ENCODE assay signal across 30 mouse cellular contexts in the genomic region with DNA sequence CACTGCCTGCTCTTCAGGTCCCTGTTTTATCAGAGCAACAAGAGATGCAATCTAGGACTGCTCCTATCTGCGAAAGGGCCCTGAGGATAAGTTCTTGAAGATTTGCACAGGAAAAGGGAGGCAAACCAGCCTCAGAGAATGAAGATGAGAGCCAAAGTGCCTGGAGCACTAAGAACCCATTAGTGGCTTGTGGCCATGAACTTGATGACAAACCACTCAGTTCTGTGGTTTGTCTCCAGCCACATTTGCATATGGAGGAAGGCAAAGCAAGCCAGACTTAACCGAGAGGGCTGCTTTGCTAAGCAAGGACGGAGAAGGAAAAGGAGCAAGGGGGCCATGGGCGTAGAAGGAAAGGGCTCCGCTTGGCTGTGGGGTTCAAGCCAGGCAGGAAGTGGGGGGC. TPM values are rescaled to one million over a fixed set of nuclear protein-coding genes. Genes with fewer than 3 reads are reported as not detected.
A peak's percentile ranks its signal among the peaks of the same experiment; 100 is the strongest.
DNase-seq lines count a peak whose midpoint lies in the region; ATAC-seq lines count a peak whose summit lies in the region.
"Had no signal": no experiment of that assay in that cellular context is flagged by ENCODE, and none has a peak within 500 bp of the region (broad histone marks: within the 10 kb centered on the region; RNA-seq: fewer than 3 reads in every experiment).

No protein-coding gene starts in this region.

- no peak overlapping the region for H3K4me2 ChIP-seq in forebrain, embryonic 14.5 days (ENCODE audit: low read length)
- H3K4me2 ChIP-seq: embryonic facial prominence, embryonic 12.5 days; forebrain, embryonic 13.5 days; heart, embryonic 12.5 days; heart, embryonic 15.5 days; hindbrain, embryonic 12.5 days; intestine, embryonic 15.5 days had no signal

- no peaks in the 10 kb centered on the region for H3K36me3 ChIP-seq in forebrain, embryonic 10.5 days (replicated peaks)
- no peaks in the 10 kb centered on the region for H3K36me3 ChIP-seq in forebrain, embryonic 14.5 days (ENCODE audit: control insufficient read depth, insufficient read depth, low read length)
- H3K36me3 ChIP-seq: embryonic facial prominence, embryonic 12.5 days; G1E; heart, embryonic 12.5 days; heart, embryonic 15.5 days; hindbrain, embryonic 12.5 days; intestine, embryonic 15.5 days had no signal

- DNase-seq in forebrain, embryonic 10.5 days (ENCODE audit: extremely low spot score, low spot score) = no peak
- no peak for DNase-seq in forebrain, embryonic 14.5 days (ENCODE audit: low spot score)
- DNase-seq in 416B (ENCODE audit: low read depth) (peak; percentile 48), ZHBTc4 (ENCODE audit: low read depth, low spot score) (peak; percentile 30)
- no peak for DNase-seq in heart, postnatal 14 days
- no peak for DNase-seq in gastrocnemius, adult 18-20 months (ENCODE audit: low spot score)
- DNase-seq: adrenal gland, adult 8-10 months; adrenal gland, postnatal 25 days; cerebellum, adult 11-12 months; cerebellum, adult 8-10 months; cerebellum, postnatal 10 days; cerebellum, postnatal 36 days; forebrain, postnatal 0 days; gastrocnemius, postnatal 25 days; heart, adult 18-20 months; heart, postnatal 10 days; heart, postnatal 4 days; kidney, adult 11 months; kidney, adult 8-10 months had no signal

- H3K27me3 ChIP-seq in forebrain, embryonic 10.5 days (ENCODE audit: poor library complexity, severe bottlenecking) = peaks cover 35% of the 10 kb centered on the region
- H3K27me3 ChIP-seq in forebrain, embryonic 14.5 days (replicated peaks; ENCODE audit: control insufficient read depth, insufficient read depth, low read length) = no peaks in the 10 kb centered on the region
- H3K27me3 ChIP-seq: embryonic facial prominence, embryonic 12.5 days; forebrain, embryonic 13.5 days; intestine, embryonic 15.5 days had no signal

- no peak overlapping the region for H3K9ac ChIP-seq in forebrain, embryonic 14.5 days (ENCODE audit: low read length)
- H3K9ac ChIP-seq: embryonic facial prominence, embryonic 12.5 days; forebrain, embryonic 13.5 days; forebrain, postnatal 0 days; heart, embryonic 12.5 days; heart, embryonic 15.5 days; hindbrain, embryonic 12.5 days; intestine, embryonic 15.5 days had no signal

- intact Hi-C loops in heart, postnatal 14 days (cut with DNase I) = loop anchor here (5.0 to 10.0 kb wide), 3 partner anchors 129 to 709 kb away; no protein-coding TSS in a partner anchor

- no peak for ATAC-seq in forebrain, embryonic 14.5 days
- ATAC-seq: activated CD4-positive, CD25-positive, alpha-beta regulatory T cell, adult 4 months; forebrain, embryonic 13.5 days; forebrain, postnatal 0 days; hindbrain, embryonic 16.5 days; intestine, embryonic 15.5 days had no signal

- WGBS in forebrain, embryonic 10.5 days = 83% methylated on average over 5 of the region's 5 CpGs
- 88% methylated on average over 5 of the region's 5 CpGs for WGBS in forebrain, embryonic 14.5 days

- no peak overlapping the region for H3K4me3 ChIP-seq in forebrain, embryonic 10.5 days
- H3K4me3 ChIP-seq in forebrain, embryonic 14.5 days (ENCODE audit: low read depth, low read length) = no peak overlapping the region
- H3K4me3 ChIP-seq: embryonic facial prominence, embryonic 12.5 days; erythroblast, embryonic 14.5 days; forebrain, embryonic 13.5 days; heart, embryonic 12.5 days; heart, embryonic 15.5 days; hindbrain, embryonic 12.5 days; intestine, embryonic 15.5 days had no signal

- no peaks in the 10 kb centered on the region; the same call in 1 of the 2 replicates for H3K9me3 ChIP-seq in forebrain, embryonic 10.5 days
- no peaks in the 10 kb centered on the region for H3K9me3 ChIP-seq in forebrain, embryonic 14.5 days (replicated peaks; ENCODE audit: control insufficient read depth, low read length)
- H3K9me3 ChIP-seq: embryonic facial prominence, embryonic 12.5 days; forebrain, embryonic 13.5 days; heart, embryonic 12.5 days; heart, embryonic 15.5 days; hindbrain, embryonic 12.5 days; intestine, embryonic 15.5 days had no signal

- peak overlapping the region; percentile 6; the same call in 1 of the 2 replicates for H3K27ac ChIP-seq in forebrain, embryonic 10.5 days
- H3K27ac ChIP-seq in forebrain, embryonic 14.5 days (ENCODE audit: low read depth, low read length) = no peak overlapping the region
- H3K27ac ChIP-seq: embryonic facial prominence, embryonic 12.5 days; forebrain, embryonic 13.5 days; heart, embryonic 15.5 days; hindbrain, embryonic 12.5 days; intestine, embryonic 15.5 days had no signal

- H3K4me1 ChIP-seq in forebrain, embryonic 10.5 days = peaks cover 52% of the 10 kb centered on the region
- peaks cover 27% of the 10 kb centered on the region; the same call in 1 of the 2 replicates for H3K4me1 ChIP-seq in forebrain, embryonic 14.5 days (ENCODE audit: control insufficient read depth, insufficient read depth, low read length)
- H3K4me1 ChIP-seq: intestine, embryonic 15.5 days had no signal

RNA-seq across cellular contexts. Expression of a gene that starts 7.7 kb away (rescaled TPM):
- polyA plus RNA-seq in forebrain, embryonic 10.5 days (2016; fragmentation: Nextera tagmentation; extraction: Ambion mirVana) = not detected in 2 replicates
- 0.69 and 1.2 TPM in 2 replicates for polyA plus RNA-seq in forebrain, embryonic 14.5 days (2014; fragmentation: Nextera tagmentation; extraction: Ambion mirVana)
- not detected for total RNA-seq in heart, postnatal 14 days (2021)
- total RNA-seq in gastrocnemius, adult 18-20 months (2021) = not detected
- total RNA-seq: adrenal gland, postnatal 25 days; G1E; gastrocnemius, adult 8-10 months; gastrocnemius, postnatal 25 days; heart, adult 18-20 months; heart, postnatal 10 days had no signal
- polyA plus RNA-seq: activated CD4-positive, CD25-positive, alpha-beta regulatory T cell, adult 4 months; erythroblast, embryonic 14.5 days; G1E; heart, embryonic 15.5 days; hindbrain, embryonic 12.5 days; intestine, embryonic 15.5 days had no signal

Comparison
In these comparisons a context has a peak if more than half of its experiments do, and no peak if none do; other contexts are left out.
1. DNase-seq: peak in 416B (single experiment) and ZHBTc4 (single experiment); none in forebrain, embryonic 10.5 days (single experiment), forebrain, embryonic 14.5 days (single experiment), heart, postnatal 14 days (0 of 2) and gastrocnemius, adult 18-20 months (single experiment).